Mouse (Mus musculus): Measurements from ENCODE around the gene Rgs10.

GRCm38 (mm10) chr7:128422491-128422890, 3.9 kb upstream of the Rgs10 start:
- TF ChIP-seq CTCF (IDR thresholded peaks at IDR 0.05; ENCODE audit: extremely low read depth, insufficient read length, insufficient replicate concordance, low read depth, low read length) (no peak), POLR2A (IDR thresholded peaks at IDR 0.05; ENCODE audit: low read depth, low read length) (no peak)
